Mouse (Mus musculus) colon, adult 2 months (tissue): ENCODE results near the gene Daxx. TPM values are rescaled to one million over a fixed set of nuclear protein-coding genes. Genes with fewer than 3 reads are reported as not detected.

Experiments used
- polyA plus RNA-seq: library from polyadenylated mRNA; depleted of rRNA; stranded (reverse); fragments of >200 nt; gene quantifications from 2 replicates; pipeline ENCODE4 v1.2.3, GENCODE M21; 2012; rRNA removed

The Daxx gene
- polyA plus RNA-seq = 32.6 and 36.6 TPM in 2 replicates

DNA sequence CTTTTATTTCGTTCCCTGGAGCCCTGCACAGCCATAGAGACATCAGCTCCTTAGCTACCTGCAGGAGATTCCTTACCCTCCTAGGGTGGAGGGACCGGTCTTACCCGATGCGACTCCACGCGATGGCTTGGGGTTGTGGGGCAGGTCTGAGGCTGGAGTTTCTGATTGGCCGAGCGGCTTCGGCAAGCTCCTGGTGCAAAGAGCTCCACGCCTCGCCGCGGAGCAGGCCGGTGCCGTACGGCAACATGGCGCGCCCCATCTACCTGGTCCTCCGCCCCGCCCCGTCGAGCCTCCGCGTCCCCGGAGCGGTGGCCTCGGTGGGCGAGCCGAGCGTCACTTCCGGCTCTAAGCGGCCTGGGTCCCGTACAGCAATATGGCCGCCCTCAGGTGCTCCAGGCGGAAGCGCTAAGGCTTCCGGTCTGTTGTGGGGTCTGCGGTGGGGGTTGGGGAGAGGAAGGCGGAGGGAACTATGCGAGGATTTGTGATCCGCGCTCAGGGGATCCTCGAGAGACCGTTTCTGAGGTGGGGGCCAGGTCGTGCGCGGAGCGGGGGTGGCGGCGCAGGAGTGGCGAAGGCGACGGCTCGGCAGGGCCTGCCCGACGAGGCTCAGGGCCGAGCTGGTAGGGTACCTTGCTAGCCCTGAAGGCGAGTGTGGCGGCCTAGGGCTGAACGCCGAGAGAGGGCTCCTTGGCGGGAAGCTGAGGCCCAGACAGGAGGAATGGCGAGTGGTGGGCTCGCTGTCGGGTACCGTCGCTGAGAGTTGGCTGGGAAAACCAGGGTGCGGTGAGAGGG is at the start of gene Daxx:
Gene Daxx (plus strand): TSS at position 338 of the 792 bp plus-strand sequence.

DNA sequence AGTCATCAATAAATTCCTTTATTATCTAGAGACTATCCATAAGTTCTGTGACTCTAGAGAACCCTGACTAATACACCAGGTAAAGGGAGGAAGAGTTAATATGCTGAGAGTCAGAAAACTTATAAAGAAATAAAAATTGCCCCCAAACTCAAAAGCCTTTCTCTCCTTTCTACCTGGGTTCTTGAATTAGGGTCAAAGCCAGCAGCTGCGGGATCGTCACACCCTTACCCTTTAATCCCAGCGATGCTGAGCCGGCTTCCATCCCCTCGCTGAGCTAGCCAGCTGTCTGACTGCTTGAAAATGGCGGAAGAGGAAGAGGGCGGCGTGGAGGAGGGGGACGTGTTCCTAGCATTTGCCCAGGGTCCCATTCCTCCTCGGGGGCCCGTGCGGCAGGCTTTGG is 35.7 kb upstream of the Daxx start, which contains the start of gene Gm7029:
Gene Gm7029 (plus strand): TSS at position 301 of the 400 bp plus-strand sequence.

GRCm38 (mm10) chr17:33890533-33891059 is 18.6 kb upstream of the Daxx start, which contains the start of gene Kifc1:
Gene Kifc1 (minus strand): TSS chr17:33890661.

GRCm38 (mm10) chr17:33904835-33905234 is 4.4 kb upstream of the Daxx start, which contains the start of gene Platr17:
Gene Platr17 (plus strand): TSS chr17:33905135.

GRCm38 (mm10) chr17:33915671-33916250 is 6.5 kb downstream of the Daxx start, which contains the start of the genes Tapbp and Zbtb22:
Gene Tapbp (plus strand): TSS chr17:33915899.
Gene Zbtb22 (plus strand): TSS chr17:33915904.

DNA sequence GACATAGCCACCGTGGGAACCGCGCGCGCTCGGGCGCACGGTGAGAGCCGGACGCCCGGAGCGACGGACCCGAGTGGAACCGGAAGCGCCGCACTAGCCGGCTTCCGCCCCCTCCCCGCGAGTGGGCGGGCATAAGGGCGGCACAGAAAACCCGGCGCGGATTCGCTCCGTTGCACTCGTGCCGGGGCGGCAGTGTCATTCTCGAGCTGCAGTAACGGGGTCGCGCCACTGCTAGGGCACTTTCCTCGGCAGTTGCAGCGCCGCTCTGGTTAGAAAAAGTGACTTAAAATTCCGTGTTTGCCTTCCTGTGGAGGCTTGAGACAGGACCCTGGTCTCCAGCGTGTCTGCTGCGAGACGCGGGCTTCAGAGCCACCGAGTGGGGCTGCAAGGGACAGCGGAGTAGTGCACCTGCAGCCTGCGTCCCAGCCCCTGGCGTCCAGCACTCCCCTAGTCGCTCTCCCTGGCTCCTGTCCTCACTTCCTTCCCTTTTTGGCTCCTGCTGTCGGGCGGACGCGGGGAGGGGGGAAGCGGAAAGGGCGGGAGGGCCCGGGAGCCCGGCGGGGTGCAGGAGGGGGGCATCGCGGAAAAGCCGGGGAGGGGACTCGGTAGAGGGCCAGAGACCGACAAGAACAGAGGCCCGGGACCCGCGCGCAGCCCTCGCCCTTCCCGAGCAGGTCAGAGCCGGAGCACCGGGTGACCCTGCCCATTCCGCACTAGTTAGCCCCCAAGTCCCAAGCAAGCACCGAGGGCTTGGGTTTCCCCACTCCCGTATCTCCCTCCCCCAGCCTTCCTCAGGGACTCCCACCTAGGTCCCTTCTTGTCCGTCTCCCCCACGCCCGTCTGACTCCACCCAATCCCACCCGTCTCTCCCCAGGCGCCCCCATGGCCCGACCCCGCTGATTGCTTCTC is 20.4 kb downstream of the Daxx start, which contains the start of gene Rgl2:
Gene Rgl2 (plus strand): TSS at position 173 of the 909 bp plus-strand sequence.

DNA sequence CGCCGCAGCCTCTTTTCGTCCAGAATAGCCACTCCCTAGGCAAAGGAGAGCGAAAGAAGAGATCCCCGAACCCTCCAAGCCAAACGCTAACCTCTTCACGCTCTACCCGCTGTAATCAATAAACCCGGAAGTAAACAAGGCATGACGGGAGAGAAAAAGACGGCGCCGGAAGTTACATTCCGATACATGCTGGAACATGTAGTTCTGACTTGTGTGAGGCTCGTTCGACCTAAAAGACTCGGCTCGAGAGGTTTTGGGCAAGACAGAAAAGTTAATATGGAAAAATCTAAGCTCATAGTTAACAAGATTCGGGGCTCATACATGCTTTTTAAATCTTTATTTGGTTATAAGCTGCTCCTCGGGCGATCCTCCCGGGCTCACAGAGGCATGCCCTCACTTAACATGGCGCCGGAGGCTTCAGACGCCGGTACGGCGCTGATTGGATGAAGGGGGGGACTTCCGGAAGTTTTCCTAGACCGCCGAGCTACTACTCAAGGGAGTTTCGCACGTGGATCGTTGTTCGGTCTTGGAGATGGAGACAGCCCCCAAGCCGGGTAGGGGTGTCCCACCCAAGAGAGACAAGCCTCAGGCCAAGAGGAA is 31.1 kb downstream of the Daxx start, which contains the start of the genes Pfdn6 and Wdr46:
Gene Pfdn6 (minus strand): TSS at position 138 of the 600 bp plus-strand sequence.
Gene Wdr46 (plus strand): TSS at position 455 of the 600 bp plus-strand sequence.

GRCm38 (mm10) chr17:33951021-33951946 is 42.1 kb downstream of the Daxx start, which contains the start of gene B3galt4:
Gene B3galt4 (minus strand): TSS chr17:33951488.

DNA sequence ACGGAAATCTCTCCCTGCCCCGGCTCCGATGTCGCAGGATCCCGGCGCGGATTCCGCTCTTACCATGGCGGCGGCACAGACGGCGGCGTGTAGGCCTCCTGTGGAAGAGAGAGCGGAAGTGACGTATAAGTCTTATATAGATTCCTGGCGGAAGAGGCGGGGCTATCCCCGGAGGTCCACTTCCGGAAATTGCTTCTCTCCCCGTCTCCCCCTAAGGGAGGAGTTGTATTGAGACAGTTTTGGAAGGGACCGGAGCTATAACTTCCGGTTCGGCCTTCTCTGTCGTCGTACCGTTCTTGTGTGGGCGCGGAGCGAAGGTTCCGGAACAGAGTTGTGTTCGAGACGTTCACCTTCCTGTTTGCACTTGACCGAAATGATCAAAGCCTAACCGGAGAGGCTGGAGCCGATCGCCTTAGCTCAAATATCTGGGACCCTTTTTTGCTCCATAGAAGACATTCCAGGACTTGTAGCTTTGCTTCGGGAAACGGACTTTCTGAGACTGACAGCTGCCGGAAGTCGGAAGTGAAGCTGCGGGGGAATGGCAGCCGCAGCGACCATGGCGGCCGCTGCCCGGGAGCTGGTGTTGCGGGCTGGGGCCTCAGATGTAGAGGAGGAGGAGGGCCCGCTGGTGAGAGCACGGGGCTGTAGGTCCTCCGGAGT is 46.5 kb downstream of the Daxx start, which contains the start of the genes Vps52 and Rps18:
Gene Vps52 (plus strand): TSS at position 258 of the 660 bp plus-strand sequence.
Gene Rps18 (minus strand): TSS at position 447 of the 660 bp plus-strand sequence.

Other genes starting within 250 kb of the Daxx start
- gene Hnrnpm, start 222.6 kb upstream of the Daxx start, polyA plus RNA-seq = 78.7 and 84.2 TPM in 2 replicates
- 85.9 and 104 TPM in 2 replicates for gene March2, start 190.7 kb upstream of the Daxx start, polyA plus RNA-seq
- 299 and 329 TPM in 2 replicates for gene Rab11b, start 148.9 kb upstream of the Daxx start, polyA plus RNA-seq
- gene Angptl4, start 127.6 kb upstream of the Daxx start, polyA plus RNA-seq = 5.4 and 9.5 TPM in 2 replicates
- 30.2 and 34.8 TPM in 2 replicates for gene Kank3, start 98.9 kb upstream of the Daxx start, polyA plus RNA-seq
- gene Rps28, start 84.9 kb upstream of the Daxx start, polyA plus RNA-seq = 815 and 940 TPM in 2 replicates
- 580 and 659 TPM in 2 replicates for gene Ndufa7, start 84.8 kb upstream of the Daxx start, polyA plus RNA-seq
- gene Cd320, start 66.3 kb upstream of the Daxx start, polyA plus RNA-seq = 61.8 and 108 TPM in 2 replicates
- gene Gm7029, start 35.6 kb upstream of the Daxx start, polyA plus RNA-seq = not detected in 2 replicates
- gene Kifc1, start 18.8 kb upstream of the Daxx start, polyA plus RNA-seq = 12.1 and 12.9 TPM in 2 replicates
- not detected in 2 replicates for gene Platr17, start 4.3 kb upstream of the Daxx start, polyA plus RNA-seq
- gene Tapbp, start 6.5 kb downstream of the Daxx start, polyA plus RNA-seq = 244 and 249 TPM in 2 replicates
- gene Zbtb22, start 6.5 kb downstream of the Daxx start, polyA plus RNA-seq = 97.9 and 111 TPM in 2 replicates
- 131 and 156 TPM in 2 replicates for gene Rgl2, start 20.1 kb downstream of the Daxx start, polyA plus RNA-seq
- 18.8 and 21.1 TPM in 2 replicates for gene Pfdn6, start 30.9 kb downstream of the Daxx start, polyA plus RNA-seq
- 15.9 and 18.7 TPM in 2 replicates for gene Wdr46, start 31.2 kb downstream of the Daxx start, polyA plus RNA-seq
- gene B3galt4, start 42.1 kb downstream of the Daxx start, polyA plus RNA-seq = 24.6 and 27.7 TPM in 2 replicates
- gene Vps52, start 46.4 kb downstream of the Daxx start, polyA plus RNA-seq = 54.1 and 71.0 TPM in 2 replicates
- 366 and 518 TPM in 2 replicates for gene Rps18, start 46.6 kb downstream of the Daxx start, polyA plus RNA-seq
- 2,709 and 3,111 TPM in 2 replicates for gene H2-K1, start 90.9 kb downstream of the Daxx start, polyA plus RNA-seq
- 80.0 and 97.6 TPM in 2 replicates for gene Ring1, start 115.3 kb downstream of the Daxx start, polyA plus RNA-seq
- 114 and 160 TPM in 2 replicates for gene H2-Ke6, start 118.6 kb downstream of the Daxx start, polyA plus RNA-seq
- 206 and 248 TPM in 2 replicates for gene Slc39a7, start 122.3 kb downstream of the Daxx start, polyA plus RNA-seq
- 83.2 and 89.6 TPM in 2 replicates for gene Rxrb, start 122.4 kb downstream of the Daxx start, polyA plus RNA-seq
- 1.3 and 1.8 TPM in 2 replicates for gene Col11a2, start 130.0 kb downstream of the Daxx start, polyA plus RNA-seq
- gene H2-Oa, start 182.9 kb downstream of the Daxx start, polyA plus RNA-seq = 8.8 and 10.4 TPM in 2 replicates
- 33.6 and 41.0 TPM in 2 replicates for gene H2-DMa, start 210.1 kb downstream of the Daxx start, polyA plus RNA-seq
- 82.1 and 90.7 TPM in 2 replicates for gene Brd2, start 213.2 kb downstream of the Daxx start, polyA plus RNA-seq
- gene H2-DMb2, start 233.9 kb downstream of the Daxx start, polyA plus RNA-seq = 18.1 and 19.6 TPM in 2 replicates
- 38.9 and 63.4 TPM in 2 replicates for gene H2-DMb1, start 243.7 kb downstream of the Daxx start, polyA plus RNA-seq